In genomic region chr6:81966068-81966544, GRCm38 (mm10) we compare ENCODE assay signal across 8 mouse cellular contexts. TPM values are rescaled to one million over a fixed set of nuclear protein-coding genes. Genes with fewer than 3 reads are reported as not detected.
DNase-seq lines count a peak whose midpoint lies in the region; ATAC-seq and TF ChIP-seq lines count a peak whose summit lies in the region.

No protein-coding gene starts in this region.

- no peak overlapping the region for H3K27ac ChIP-seq in embryonic fibroblast, embryonic 13.5 days (ENCODE audit: insufficient read depth, low read length)
- no peak overlapping the region for H3K27ac ChIP-seq in intestine, embryonic 16.5 days (ENCODE audit: low read length)
- no peak overlapping the region for H3K27ac ChIP-seq in neural tube, embryonic 13.5 days (replicated peaks)

- H3K36me3 ChIP-seq in intestine, embryonic 16.5 days (ENCODE audit: control insufficient read depth, insufficient read depth, low read length) = peaks cover 6% of the 10 kb centered on the region
- peaks cover 24% of the 10 kb centered on the region for H3K36me3 ChIP-seq in neural tube, embryonic 13.5 days

- H3K4me3 ChIP-seq in lung, adult 2 months (replicated peaks; ENCODE audit: extremely low read depth, low read depth, low read length) = peak overlapping the region; percentile 90
- H3K4me3 ChIP-seq in embryonic fibroblast, embryonic 13.5 days (ENCODE audit: insufficient read depth, low read length) = peak overlapping the region; percentile 18; the same call in 1 of the 2 replicates
- peak overlapping the region; percentile 85 for H3K4me3 ChIP-seq in intestine, embryonic 16.5 days (ENCODE audit: low read length)
- H3K4me3 ChIP-seq in neural tube, embryonic 13.5 days = peak overlapping the region; percentile 73

- peak overlapping the region; percentile 30 for H3K4me2 ChIP-seq in intestine, embryonic 16.5 days (ENCODE audit: low read depth, low read length)
- peak overlapping the region; percentile 72 for H3K4me2 ChIP-seq in neural tube, embryonic 13.5 days

- WGBS in lung, adult 2 months = 42% methylated on average over 2 of the region's 2 CpGs
- WGBS in intestine, embryonic 16.5 days = 27% methylated on average over 2 of the region's 2 CpGs
- WGBS in neural tube, embryonic 13.5 days = 49% methylated on average over 2 of the region's 2 CpGs

- H3K27me3 ChIP-seq in intestine, embryonic 16.5 days (replicated peaks; ENCODE audit: control insufficient read depth, insufficient read depth, low read length) = no peaks in the 10 kb centered on the region
- H3K27me3 ChIP-seq in neural tube, embryonic 13.5 days = no peaks in the 10 kb centered on the region

- no peaks in the 10 kb centered on the region for H3K9me3 ChIP-seq in intestine, embryonic 16.5 days (ENCODE audit: control insufficient read depth, low read length)
- H3K9me3 ChIP-seq in neural tube, embryonic 13.5 days = no peaks in the 10 kb centered on the region

- TF ChIP-seq POLR2A in lung, adult 2 months (IDR thresholded peaks at IDR 0.05; ENCODE audit: borderline replicate concordance, extremely low read depth, low read depth, low read length) = no peak
- no peak; the same call in 1 of the 2 replicates for TF ChIP-seq POLR2A in embryonic fibroblast, embryonic 13.5 days (IDR thresholded peaks at IDR 0.05; ENCODE audit: low read depth, low read length)

- H3K4me1 ChIP-seq in lung, adult 2 months (ENCODE audit: control insufficient read depth, insufficient read depth, low read length) = peaks cover 4% of the 10 kb centered on the region
- no peaks in the 10 kb centered on the region; the same call in 1 of the 2 replicates for H3K4me1 ChIP-seq in embryonic fibroblast, embryonic 13.5 days (ENCODE audit: control insufficient read depth, insufficient read depth, low read length)
- H3K4me1 ChIP-seq in intestine, embryonic 16.5 days (ENCODE audit: control insufficient read depth, insufficient read depth, low read length) = peaks cover 8% of the 10 kb centered on the region; the same call in 1 of the 2 replicates
- peaks cover 10% of the 10 kb centered on the region for H3K4me1 ChIP-seq in neural tube, embryonic 13.5 days (replicated peaks)

- peak; percentile 62; the same call in 1 of the 2 replicates for ATAC-seq in intestine, embryonic 16.5 days
- peak; percentile 73 for ATAC-seq in neural tube, embryonic 13.5 days (ENCODE audit: low read depth)

- no peak overlapping the region for H3K9ac ChIP-seq in intestine, embryonic 16.5 days (ENCODE audit: low read depth, low read length)
- H3K9ac ChIP-seq in neural tube, embryonic 13.5 days = no peak overlapping the region

- no peak for DNase-seq in lung, adult 2 months
- DNase-seq in lung, postnatal 10 days = no peak
- no peak for DNase-seq in urinary bladder, postnatal 25 days (ENCODE audit: low spot score)
- DNase-seq in right cerebral cortex, postnatal 14 days = no peak
- no peak for DNase-seq in gastrocnemius, postnatal 10 days

- no peak for TF ChIP-seq CTCF in lung, adult 2 months (IDR thresholded peaks at IDR 0.05; ENCODE audit: insufficient read depth, low read length)
- no peak for TF ChIP-seq CTCF in embryonic fibroblast, embryonic 13.5 days (IDR thresholded peaks at IDR 0.05; ENCODE audit: borderline replicate concordance, insufficient read depth, low read length)

RNA-seq across cellular contexts. Expression of gene Mrpl19, which starts 0.3 kb away (rescaled TPM):
- polyA plus RNA-seq in lung, adult 2 months (2012; rRNA removed) = 2.0 and 2.8 TPM in 2 replicates
- 19.9 and 22.2 TPM in 2 replicates for polyA plus RNA-seq in embryonic fibroblast, embryonic 13.5 days (2011; ENCODE audit: insufficient read length, low read depth, missing spikeins)
- polyA plus RNA-seq in intestine, embryonic 16.5 days (2015; fragmentation: Nextera tagmentation; extraction: Ambion mirVana) = 55.1 and 62.8 TPM in 2 replicates
- 41.9 and 45.8 TPM in 2 replicates for polyA plus RNA-seq in neural tube, embryonic 13.5 days (2015; fragmentation: Nextera tagmentation; extraction: Ambion mirVana)
- 10 to 100 TPM; 22.4 to 24.9 TPM for total RNA-seq in gastrocnemius, postnatal 10 days (2021)

RNA-seq across cellular contexts. Expression of gene Gcfc2, which starts 42.6 kb away (rescaled TPM):
- polyA plus RNA-seq in lung, adult 2 months (2012; rRNA removed) = 2.0 and 2.4 TPM in 2 replicates
- 10.3 and 14.2 TPM in 2 replicates for polyA plus RNA-seq in embryonic fibroblast, embryonic 13.5 days (2011; ENCODE audit: insufficient read length, low read depth, missing spikeins)
- polyA plus RNA-seq in intestine, embryonic 16.5 days (2015; fragmentation: Nextera tagmentation; extraction: Ambion mirVana) = 4.6 and 5.3 TPM in 2 replicates
- polyA plus RNA-seq in neural tube, embryonic 13.5 days (2015; fragmentation: Nextera tagmentation; extraction: Ambion mirVana) = 6.3 and 7.4 TPM in 2 replicates
- total RNA-seq in gastrocnemius, postnatal 10 days (2021) = 1 to 10 TPM; 3.3 to 5.7 TPM

Comparison
In these comparisons a context has a peak if more than half of its experiments do, and no peak if none do; other contexts are left out.
1. H3K4me3 ChIP-seq: peak in every context shown above with its lines; median percentile 90 in lung, adult 2 months; 85 in intestine, embryonic 16.5 days; 73 in neural tube, embryonic 13.5 days; 18 in embryonic fibroblast, embryonic 13.5 days.